Mouse (Mus musculus) ES-E14 (cell line): ENCODE data around the gene Cbx6. TPM values are rescaled to one million over a fixed set of nuclear protein-coding genes. Genes with fewer than 3 reads are reported as not detected.

Experiments used
- DNase-seq: peaks from one replicate; pipeline ENCODE4 v3.0.0-alpha.2; 2013; ENCODE audit warnings: low read depth, low spot score
- H3K27ac ChIP-seq: 2 replicates; pipeline ENCODE4 v1.5.1; 2012; ENCODE audit warnings: low read depth, mild to moderate bottlenecking, low read length, moderate library complexity, mixed read lengths; ENCODE audit not compliant: poor library complexity, insufficient read depth, severe bottlenecking
- H3K36me3 ChIP-seq: 2 replicates; pipeline ENCODE4 v1.6.1; 2012; ENCODE audit warnings: mild to moderate bottlenecking, low read length, moderate library complexity, mixed read lengths; ENCODE audit not compliant: control insufficient read depth, poor library complexity, insufficient read depth, severe bottlenecking
- H3K4me1 ChIP-seq, 2 experiments: fragments of 150-350 bp in 1 of 2; sonication (generic) in 1 of 2; 2 replicates each; pipeline ENCODE4 v1.6.1; 2012; ENCODE audit warnings: low read length in 2 of 2, mild to moderate bottlenecking in 1 of 2, mixed read lengths in 1 of 2; ENCODE audit not compliant: control insufficient read depth in 2 of 2, insufficient read depth in 2 of 2, poor library complexity in 1 of 2
- H3K4me3 ChIP-seq, 2 experiments: fragments of 150-350 bp in 1 of 2; sonication (generic) in 1 of 2; 2 replicates each; pipeline ENCODE4 v1.5.1; 2012; ENCODE audit warnings: low read length in 2 of 2, low read depth in 1 of 2, mild to moderate bottlenecking in 1 of 2, mixed read lengths in 1 of 2; ENCODE audit not compliant: insufficient read depth in 1 of 2, poor library complexity in 1 of 2, severe bottlenecking in 1 of 2
- H3K9ac ChIP-seq: 2 replicates; pipeline ENCODE4 v1.6.1; 2012; ENCODE audit warnings: low read depth, mild to moderate bottlenecking, low read length, mixed read lengths; ENCODE audit not compliant: poor library complexity, insufficient read depth, severe bottlenecking
- H3K9me3 ChIP-seq: fragments of 150-350 bp; sonication (generic); 2 replicates; pipeline ENCODE4 v1.6.1; 2012; ENCODE audit warnings: low read depth, mild to moderate bottlenecking, low read length; ENCODE audit not compliant: control insufficient read depth, insufficient read depth
- CHD2 ChIP-seq: IDR thresholded peaks from 2 replicates; pipeline ENCODE4 v1.6.1; 2014; ENCODE audit warnings: mild to moderate bottlenecking, low read depth, low read length, inconsistent platforms
- HCFC1 ChIP-seq: IDR thresholded peaks from 2 replicates; pipeline ENCODE4 v1.6.1; 2012; ENCODE audit warnings: low read length, inconsistent platforms, borderline replicate concordance; ENCODE audit not compliant: insufficient read depth
- MAFK ChIP-seq: IDR thresholded peaks from 2 replicates; pipeline ENCODE4 v1.6.1; 2014; ENCODE audit warnings: mild to moderate bottlenecking, low read depth, low read length, inconsistent platforms; ENCODE audit not compliant: insufficient read depth
- ZC3H11A ChIP-seq: IDR thresholded peaks from 2 replicates; pipeline ENCODE4 v1.6.1; 2012; ENCODE audit warnings: low read depth, mild to moderate bottlenecking, inconsistent platforms, low read length, borderline replicate concordance
- ZNF384 ChIP-seq: IDR thresholded peaks from 2 replicates; pipeline ENCODE4 v1.6.1; 2012; ENCODE audit warnings: low read depth, low read length, inconsistent platforms
- in situ Hi-C, 2 experiments: fragments of 600-800 bp; cut with MboI; formaldehyde crosslinking; loops; one replicate each; pipeline ENCODE4 v1.15.1; 2025; ENCODE audit warnings: low sequenced_read_pairs in 2 of 2, inconsistent platforms in 1 of 2; ENCODE audit not compliant: unreplicated experiment in 2 of 2
- total RNA-seq: library from RNA; depleted of rRNA; stranded (reverse); fragments of 300-350 nt; gene quantifications from 2 replicates; pipeline ENCODE4 v1.2.3, GENCODE M21; 2012; rRNA removed

The Cbx6 gene
- 28.2 and 30.1 TPM in 2 replicates for total RNA-seq

- peak within 1 kb of the TSS; percentile 97 to 98 for H3K4me3 ChIP-seq
- peak; percentile 94 for DNase-seq
- peak within 1 kb of the TSS; percentile 72 for H3K27ac ChIP-seq
- peaks cover 20% of the 10 kb centered on the region; the same call in 1 of the 2 replicates for H3K36me3 ChIP-seq
- H3K9me3 ChIP-seq: no peaks in the 10 kb centered on the region
- TF ChIP-seq ZC3H11A: no peak
- peak; percentile 64 for TF ChIP-seq MAFK
- no peak for TF ChIP-seq ZNF384
- TF ChIP-seq HCFC1: peak; percentile 60
- TF ChIP-seq CHD2: no peak
- in situ Hi-C loops: no loop called here
- H3K4me1 ChIP-seq: peaks cover 0 to 11% of the 10 kb centered on the region in 2 experiments; a peak in 1 of 4 replicates
- H3K9ac ChIP-seq: peak within 1 kb of the TSS; percentile 96
These were observed at the start of gene Cbx6, which contains the start of gene Npcd for GRCm38 (mm10) chr15:79834130-79834880. Cbx6 (minus strand) TSS chr15:79834688. Npcd (minus strand) TSS chr15:79834237.

GRCm38 (mm10) chr15:79883352-79883822 is 48.9 kb upstream of the Cbx6 start:
- Histone ChIP-seq H3K4me3 (peak overlapping the region; percentile 48 to 61), H3K4me1 (peaks cover 2 to 13% of the 10 kb centered on the region in 2 experiments), H3K36me3 (no peaks in the 10 kb centered on the region), H3K9ac (peak overlapping the region; percentile 82), H3K9me3 (no peaks in the 10 kb centered on the region), H3K27ac (peak overlapping the region; percentile 84)
- TF ChIP-seq HCFC1: peak; percentile 34; the same call in 1 of the 2 replicates
- TF ChIP-seq CHD2: no peak
- in situ Hi-C loops: no loop called here
- DNase-seq: peak; percentile 74

GRCm38 (mm10) chr15:79882623-79883267 is 48.3 kb upstream of the Cbx6 start:
- in situ Hi-C loops: no loop called here

GRCm38 (mm10) chr15:79880477-79880876 is 46.0 kb upstream of the Cbx6 start:
- in situ Hi-C loops: no loop called here
- TF ChIP-seq CHD2 (no peak), ZC3H11A (no peak), ZNF384 (no peak), HCFC1 (no peak), MAFK (no peak)
- H3K27ac ChIP-seq: no peak overlapping the region
- H3K9ac ChIP-seq: no peak overlapping the region
- H3K4me3 ChIP-seq: no peak overlapping the region
- DNase-seq: no peak
- H3K36me3 ChIP-seq: no peaks in the 10 kb centered on the region
- H3K4me1 ChIP-seq: peaks cover 7 to 10% of the 10 kb centered on the region in 2 experiments
- H3K9me3 ChIP-seq: no peaks in the 10 kb centered on the region

More at GRCm38 (mm10) chr15:79882623-79883267, 48.3 kb upstream of the Cbx6 start:
- H3K27ac ChIP-seq: peak overlapping the region; percentile 64
- no peaks in the 10 kb centered on the region for H3K36me3 ChIP-seq
- H3K9me3 ChIP-seq: no peaks in the 10 kb centered on the region
- H3K4me1 ChIP-seq: peaks cover 2 to 10% of the 10 kb centered on the region in 2 experiments
- peak overlapping the region; percentile 26 to 48 for H3K4me3 ChIP-seq
- H3K9ac ChIP-seq: peak overlapping the region; percentile 57
- TF ChIP-seq MAFK (no peak), ZC3H11A (no peak), HCFC1 (no peak), ZNF384 (no peak), CHD2 (no peak)
- DNase-seq: no peak
